Mouse (Mus musculus): Measurements from ENCODE around the gene Pim3. TPM values are rescaled to one million over a fixed set of nuclear protein-coding genes. Genes with fewer than 3 reads are reported as not detected.

The Pim3 gene
- polyA plus RNA-seq, 1 experiment from 2014 or later = 47.1 TPM

GRCm38 (mm10) chr15:88830696-88831095 is 31.3 kb upstream of the Pim3 start:
- Histone ChIP-seq H3K27me3 (ENCODE audit: control insufficient read depth, insufficient read depth, low read length) (no peaks in the 10 kb centered on the region), H3K36me3 (ENCODE audit: control insufficient read depth, insufficient read depth, low read length) (peaks cover 14% of the 10 kb centered on the region), H3K4me3 (ENCODE audit: control insufficient read depth in 1 of 2, insufficient read depth in 1 of 2, low read depth in 1 of 2, low read length in 2 of 2) (no peak overlapping the region), H3K9me3 (ENCODE audit: control insufficient read depth, low read length) (no peaks in the 10 kb centered on the region), H3K9ac (ENCODE audit: low read length) (no peak overlapping the region), H3K4me2 (ENCODE audit: low read length) (no peak overlapping the region), H3K27ac (replicated peaks in 1 of 2; ENCODE audit: control insufficient read depth in 1 of 2, insufficient read depth in 1 of 2, low read depth in 2 of 2, low read length in 2 of 2) (no peak overlapping the region; a peak in 1 of 4 replicates), H3K4me1 (ENCODE audit: control insufficient read depth in 2 of 2, insufficient read depth in 2 of 2, low read length in 2 of 2) (peaks cover 30 to 44% of the 10 kb centered on the region in 2 experiments)
- ATAC-seq (ENCODE audit: insufficient number of reproducible peaks, insufficient read depth, low FRiP score, low read depth) = no peak
- WGBS = 82% methylated on average over 5 of the region's 5 CpGs

DNA sequence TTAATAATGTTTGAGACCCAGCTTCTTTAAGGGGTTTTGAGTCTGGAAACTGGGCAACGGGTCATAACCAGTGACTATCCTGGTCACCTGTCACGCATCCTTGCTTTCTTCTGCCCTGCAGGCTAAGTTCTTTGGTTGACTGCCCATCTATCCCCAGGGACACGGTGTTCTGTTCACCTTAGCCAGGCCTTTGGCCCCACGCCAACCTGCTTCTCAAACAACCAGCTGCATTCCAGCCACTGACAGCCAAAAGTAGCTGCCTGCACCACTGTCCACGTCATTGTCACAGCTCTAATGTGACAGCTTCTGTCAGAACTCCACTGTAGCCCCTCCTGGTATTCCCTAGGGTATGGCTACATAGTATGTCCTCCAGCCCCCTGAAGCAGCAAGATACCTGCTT is 30.5 kb upstream of the Pim3 start:
- Histone ChIP-seq H3K4me3 (ENCODE audit: control insufficient read depth in 1 of 2, insufficient read depth in 1 of 2, low read depth in 1 of 2, low read length in 2 of 2) (no peak overlapping the region), H3K4me2 (ENCODE audit: low read length) (peak overlapping the region; percentile 18; the same call in 1 of the 2 replicates), H3K9me3 (ENCODE audit: control insufficient read depth, low read length) (no peaks in the 10 kb centered on the region), H3K9ac (ENCODE audit: low read length) (0 out of 2 replicates have a peak overlapping the region, but pooled peaks have one; percentile 11), H3K36me3 (ENCODE audit: control insufficient read depth, insufficient read depth, low read length) (peaks cover 6% of the 10 kb centered on the region), H3K4me1 (ENCODE audit: control insufficient read depth in 2 of 2, insufficient read depth in 2 of 2, low read length in 2 of 2) (peaks cover 33 to 44% of the 10 kb centered on the region in 2 experiments), H3K27me3 (ENCODE audit: control insufficient read depth, insufficient read depth, low read length) (no peaks in the 10 kb centered on the region), H3K27ac (replicated peaks in 1 of 2; ENCODE audit: control insufficient read depth in 1 of 2, insufficient read depth in 1 of 2, low read depth in 2 of 2, low read length in 2 of 2) (peak overlapping the region; percentile 78 to 84)
- peak; percentile 26 for ATAC-seq (ENCODE audit: insufficient number of reproducible peaks, insufficient read depth, low FRiP score, low read depth)
- 24% methylated on average over 5 of the region's 5 CpGs for WGBS

DNA sequence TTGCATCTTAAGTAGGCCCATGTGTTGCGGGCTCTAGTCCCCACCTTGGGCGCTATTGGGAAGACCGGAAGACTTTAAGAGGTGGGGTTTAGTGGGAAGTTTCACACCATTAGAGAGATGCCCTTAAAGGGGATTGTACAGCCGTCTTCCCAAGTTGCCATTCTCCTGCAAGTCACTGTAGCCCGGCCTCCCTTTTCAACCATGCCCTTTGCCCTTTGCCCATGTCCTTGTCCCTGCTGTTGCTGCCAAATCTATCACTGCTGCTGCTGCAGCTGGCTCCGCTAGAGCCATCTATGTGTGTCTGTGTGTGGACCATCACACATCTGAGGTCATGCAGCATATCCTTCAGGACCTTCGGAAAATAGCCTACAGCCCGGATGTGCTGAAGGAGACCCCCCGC is 29.4 kb upstream of the Pim3 start:
- Histone ChIP-seq H3K27me3 (ENCODE audit: control insufficient read depth, insufficient read depth, low read length) (no peaks in the 10 kb centered on the region), H3K27ac (replicated peaks in 1 of 2; ENCODE audit: control insufficient read depth in 1 of 2, insufficient read depth in 1 of 2, low read depth in 2 of 2, low read length in 2 of 2) (peak overlapping the region in 1 of 2 experiments; percentile 84; a peak in 1 of 4 replicates), H3K4me3 (ENCODE audit: control insufficient read depth in 1 of 2, insufficient read depth in 1 of 2, low read depth in 1 of 2, low read length in 2 of 2) (no peak overlapping the region), H3K9me3 (ENCODE audit: control insufficient read depth, low read length) (no peaks in the 10 kb centered on the region), H3K9ac (ENCODE audit: low read length) (no peak overlapping the region), H3K36me3 (ENCODE audit: control insufficient read depth, insufficient read depth, low read length) (no peaks in the 10 kb centered on the region), H3K4me2 (ENCODE audit: low read length) (no peak overlapping the region), H3K4me1 (ENCODE audit: control insufficient read depth in 2 of 2, insufficient read depth in 2 of 2, low read length in 2 of 2) (peaks cover 36 to 47% of the 10 kb centered on the region in 2 experiments)
- WGBS = 82% methylated on average over 9 of the region's 9 CpGs
- ATAC-seq (ENCODE audit: insufficient number of reproducible peaks, insufficient read depth, low FRiP score, low read depth) = no peak

DNA sequence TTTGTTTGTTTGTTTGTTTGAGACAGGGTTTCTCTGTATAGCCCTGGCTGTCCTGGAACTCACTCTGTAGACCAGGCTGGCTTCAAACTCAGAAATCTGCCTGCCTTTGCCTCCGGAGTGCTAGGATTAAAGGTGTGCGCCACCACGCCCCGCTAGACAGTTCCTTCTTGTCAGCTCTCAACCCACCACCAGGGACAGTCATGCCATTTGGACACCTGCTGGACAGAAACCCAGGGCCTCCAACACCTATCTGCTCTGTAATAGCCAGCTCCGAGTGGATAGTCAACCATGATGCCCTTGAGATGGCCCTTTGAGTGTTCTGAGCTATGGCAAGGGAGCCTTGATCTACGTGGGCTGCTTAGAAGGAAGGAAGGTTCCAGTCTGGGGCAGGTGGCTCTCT is 26.0 kb upstream of the Pim3 start:
- 71% methylated on average over 6 of the region's 6 CpGs for WGBS
- Histone ChIP-seq H3K9me3 (ENCODE audit: control insufficient read depth, low read length) (no peaks in the 10 kb centered on the region), H3K4me1 (ENCODE audit: control insufficient read depth in 2 of 2, insufficient read depth in 2 of 2, low read length in 2 of 2) (peaks cover 42 to 48% of the 10 kb centered on the region in 2 experiments), H3K9ac (ENCODE audit: low read length) (no peak overlapping the region), H3K36me3 (ENCODE audit: control insufficient read depth, insufficient read depth, low read length) (no peaks in the 10 kb centered on the region), H3K4me2 (ENCODE audit: low read length) (no peak overlapping the region), H3K27ac (replicated peaks in 1 of 2; ENCODE audit: control insufficient read depth in 1 of 2, insufficient read depth in 1 of 2, low read depth in 2 of 2, low read length in 2 of 2) (peak overlapping the region in 1 of 2 experiments; percentile 7; a peak in 1 of 4 replicates), H3K27me3 (ENCODE audit: control insufficient read depth, insufficient read depth, low read length) (no peaks in the 10 kb centered on the region), H3K4me3 (ENCODE audit: control insufficient read depth in 1 of 2, insufficient read depth in 1 of 2, low read depth in 1 of 2, low read length in 2 of 2) (no peak overlapping the region)
- no peak for ATAC-seq (ENCODE audit: insufficient number of reproducible peaks, insufficient read depth, low FRiP score, low read depth)

DNA sequence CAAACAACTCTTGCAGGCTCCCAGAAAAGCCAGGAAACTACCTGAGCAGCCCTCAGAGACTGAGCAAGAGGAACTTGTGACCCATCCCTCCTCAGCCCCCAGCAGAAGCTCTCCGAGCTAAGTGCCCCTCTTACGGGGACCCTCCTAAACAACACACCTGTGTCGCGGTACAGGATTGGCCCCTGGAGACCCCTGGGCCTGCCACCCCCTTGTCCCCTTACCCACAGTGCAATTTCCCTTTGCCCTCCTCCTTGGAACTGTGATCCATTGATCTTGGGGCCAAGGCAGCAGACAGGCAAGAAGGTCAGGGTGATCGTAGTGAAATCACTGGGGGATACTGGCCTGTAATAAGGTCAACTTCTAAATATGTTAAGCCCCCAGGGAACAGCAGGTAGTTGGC is 25.4 kb upstream of the Pim3 start:
- Histone ChIP-seq H3K36me3 (ENCODE audit: control insufficient read depth, insufficient read depth, low read length) (no peaks in the 10 kb centered on the region), H3K27me3 (ENCODE audit: control insufficient read depth, insufficient read depth, low read length) (no peaks in the 10 kb centered on the region), H3K4me3 (ENCODE audit: control insufficient read depth in 1 of 2, insufficient read depth in 1 of 2, low read depth in 1 of 2, low read length in 2 of 2) (no peak overlapping the region; a peak in 1 of 4 replicates), H3K9me3 (ENCODE audit: control insufficient read depth, low read length) (no peaks in the 10 kb centered on the region), H3K27ac (replicated peaks in 1 of 2; ENCODE audit: control insufficient read depth in 1 of 2, insufficient read depth in 1 of 2, low read depth in 2 of 2, low read length in 2 of 2) (peak overlapping the region; percentile 7 to 15; a peak in 1 of 4 replicates), H3K4me1 (ENCODE audit: control insufficient read depth in 2 of 2, insufficient read depth in 2 of 2, low read length in 2 of 2) (peaks cover 37 to 42% of the 10 kb centered on the region in 2 experiments), H3K9ac (ENCODE audit: low read length) (peak overlapping the region; percentile 72; the same call in 1 of the 2 replicates), H3K4me2 (ENCODE audit: low read length) (peak overlapping the region; percentile 86)
- 63% methylated on average over 5 of the region's 5 CpGs for WGBS
- ATAC-seq (ENCODE audit: insufficient number of reproducible peaks, insufficient read depth, low FRiP score, low read depth) = no peak

- Histone ChIP-seq H3K4me3 (ENCODE audit: control insufficient read depth in 1 of 2, insufficient read depth in 1 of 2, low read depth in 1 of 2, low read length in 2 of 2) (peak overlapping the region; percentile 44 to 84), H3K27ac (replicated peaks in 1 of 2; ENCODE audit: control insufficient read depth in 1 of 2, insufficient read depth in 1 of 2, low read depth in 2 of 2, low read length in 2 of 2) (peak overlapping the region; percentile 79 to 84), H3K36me3 (ENCODE audit: control insufficient read depth, insufficient read depth, low read length) (no peaks in the 10 kb centered on the region), H3K9me3 (ENCODE audit: control insufficient read depth, low read length) (no peaks in the 10 kb centered on the region), H3K4me2 (ENCODE audit: low read length) (peak overlapping the region; percentile 86), H3K27me3 (ENCODE audit: control insufficient read depth, insufficient read depth, low read length) (no peaks in the 10 kb centered on the region), H3K4me1 (ENCODE audit: control insufficient read depth in 2 of 2, insufficient read depth in 2 of 2, low read length in 2 of 2) (peaks cover 36 to 40% of the 10 kb centered on the region in 2 experiments), H3K9ac (ENCODE audit: low read length) (peak overlapping the region; percentile 72)
- WGBS = under 1% methylated on average over 39 of the region's 39 CpGs
- ATAC-seq (ENCODE audit: insufficient number of reproducible peaks, insufficient read depth, low FRiP score, low read depth) = peak; percentile 29; the same call in 1 of the 2 replicates
Measured at GRCm38 (mm10) chr15:88837199-88837932, 24.6 kb upstream of the Pim3 start.

- Histone ChIP-seq H3K27ac (replicated peaks in 1 of 2; ENCODE audit: control insufficient read depth in 1 of 2, insufficient read depth in 1 of 2, low read depth in 2 of 2, low read length in 2 of 2) (peak overlapping the region; percentile 42 to 84), H3K4me2 (ENCODE audit: low read length) (peak overlapping the region; percentile 86), H3K27me3 (ENCODE audit: control insufficient read depth, insufficient read depth, low read length) (no peaks in the 10 kb centered on the region), H3K9ac (ENCODE audit: low read length) (peak overlapping the region; percentile 72), H3K9me3 (ENCODE audit: control insufficient read depth, low read length) (no peaks in the 10 kb centered on the region), H3K4me3 (ENCODE audit: control insufficient read depth in 1 of 2, insufficient read depth in 1 of 2, low read depth in 1 of 2, low read length in 2 of 2) (peak overlapping the region; percentile 44 to 56; a peak in 3 of 4 replicates), H3K4me1 (ENCODE audit: control insufficient read depth in 2 of 2, insufficient read depth in 2 of 2, low read length in 2 of 2) (peaks cover 33 to 34% of the 10 kb centered on the region in 2 experiments), H3K36me3 (ENCODE audit: control insufficient read depth, insufficient read depth, low read length) (no peaks in the 10 kb centered on the region)
- ATAC-seq (ENCODE audit: insufficient number of reproducible peaks, insufficient read depth, low FRiP score, low read depth) = no peak
- WGBS = under 1% methylated on average over 11 of the region's 11 CpGs
Measured at GRCm38 (mm10) chr15:88837977-88838376, 24.0 kb upstream of the Pim3 start.

All from heart, embryonic 14.5 days (tissue).